Mouse (Mus musculus): ENCODE measurements around the gene Tmem132a. TPM values are rescaled to one million over a fixed set of nuclear protein-coding genes. Genes with fewer than 3 reads are reported as not detected.

The Tmem132a gene
- total RNA-seq, 2 experiments from 2014 or later = 168 to 171 TPM

- no peak for TF ChIP-seq CTCF (conservative IDR thresholded peaks at IDR 0.05)
- H3K4me3 ChIP-seq = no peak overlapping the region
- H3K27ac ChIP-seq = no peak overlapping the region
- no peak for DNase-seq (ENCODE audit: low spot score in 2 of 2)
Observed at GRCm38 (mm10) chr19:10816462-10816861, 53.3 kb downstream of the Tmem132a start.

DNA sequence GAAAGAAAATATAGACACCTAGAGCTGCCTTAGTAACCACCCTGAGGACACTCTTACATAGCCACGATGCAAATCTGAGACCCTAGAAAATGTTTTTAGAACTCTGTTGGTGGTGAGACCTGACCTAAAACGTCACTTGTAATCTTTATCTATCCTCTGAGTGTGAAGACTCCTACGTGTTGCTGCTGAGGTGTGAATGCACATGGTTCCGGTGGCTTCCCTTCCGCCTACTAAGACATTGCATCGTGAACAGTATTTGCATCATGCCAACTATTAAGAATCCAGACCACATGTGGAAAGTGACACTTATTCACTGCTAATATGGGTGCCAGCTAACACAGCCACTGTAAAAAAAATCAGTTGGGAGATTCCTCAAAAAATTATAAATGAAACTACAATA is 53.9 kb downstream of the Tmem132a start:
- H3K4me3 ChIP-seq = no peak overlapping the region
- no peak overlapping the region for H3K27ac ChIP-seq
- no peak for DNase-seq (ENCODE audit: low spot score in 2 of 2)
- no peak for TF ChIP-seq CTCF (conservative IDR thresholded peaks at IDR 0.05)

DNA sequence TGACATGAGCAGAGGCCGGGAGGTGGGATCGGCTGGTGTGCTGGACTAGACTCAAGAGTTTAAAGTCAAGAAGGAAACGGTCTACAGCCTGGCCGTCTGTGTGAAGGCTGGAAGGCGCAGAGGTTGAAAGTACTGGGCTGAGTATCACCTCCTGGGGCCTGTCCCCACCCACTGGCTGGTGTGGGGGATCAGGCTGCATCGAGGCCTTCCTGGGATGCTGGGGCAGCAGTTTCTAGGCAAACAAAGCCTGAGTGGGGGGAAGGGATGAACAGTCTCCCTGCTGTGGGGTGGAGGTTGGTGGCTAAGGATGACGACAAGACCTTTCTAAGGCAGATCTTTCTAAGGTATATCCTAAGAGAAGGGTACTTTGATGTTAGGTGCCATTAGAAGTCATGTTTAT is 55.8 kb downstream of the Tmem132a start:
- no peak for DNase-seq (ENCODE audit: low spot score in 2 of 2)
- Histone ChIP-seq H3K4me3 (no peak overlapping the region), H3K27ac (no peak overlapping the region)
- no peak for TF ChIP-seq CTCF (conservative IDR thresholded peaks at IDR 0.05)

- no peak for DNase-seq (ENCODE audit: low spot score in 2 of 2)
- Histone ChIP-seq H3K4me3 (no peak overlapping the region), H3K27ac (no peak overlapping the region)
- TF ChIP-seq CTCF (conservative IDR thresholded peaks at IDR 0.05) = no peak
Observed at GRCm38 (mm10) chr19:10813039-10813438, 56.7 kb downstream of the Tmem132a start.

GRCm38 (mm10) chr19:10811471-10811870 is 58.3 kb downstream of the Tmem132a start:
- no peak for TF ChIP-seq CTCF (conservative IDR thresholded peaks at IDR 0.05)
- Histone ChIP-seq H3K4me3 (no peak overlapping the region), H3K27ac (no peak overlapping the region)
- DNase-seq (ENCODE audit: low spot score in 2 of 2) = no peak

DNA sequence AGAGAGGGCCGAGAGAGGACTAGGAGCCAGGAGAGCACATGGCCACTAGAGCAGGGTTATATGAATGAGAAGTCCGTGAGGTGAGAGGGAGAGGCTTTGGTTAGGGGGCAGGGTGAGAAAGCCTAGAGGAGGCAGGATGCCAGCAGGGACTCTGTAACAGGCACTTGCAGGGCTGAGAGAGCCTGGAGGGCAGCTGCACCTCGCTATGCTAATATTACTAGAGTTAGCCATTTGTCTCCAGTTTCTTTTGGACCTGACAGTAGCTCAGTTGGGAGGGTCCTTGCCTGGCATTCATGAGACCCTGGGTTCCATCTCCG is 59.6 kb downstream of the Tmem132a start:
- no peak for TF ChIP-seq CTCF (conservative IDR thresholded peaks at IDR 0.05)
- H3K4me3 ChIP-seq = no peak overlapping the region
- DNase-seq (ENCODE audit: low spot score in 2 of 2) = no peak
- H3K27ac ChIP-seq = peak overlapping the region; percentile 86

- DNase-seq (ENCODE audit: low spot score in 2 of 2) = peak; percentile 57 to 80
- TF ChIP-seq CTCF (conservative IDR thresholded peaks at IDR 0.05) = no peak
- H3K4me3 ChIP-seq = no peak overlapping the region
- peak overlapping the region; percentile 86 for H3K27ac ChIP-seq
Observed at GRCm38 (mm10) chr19:10809428-10810175, 60.1 kb downstream of the Tmem132a start.

DNA sequence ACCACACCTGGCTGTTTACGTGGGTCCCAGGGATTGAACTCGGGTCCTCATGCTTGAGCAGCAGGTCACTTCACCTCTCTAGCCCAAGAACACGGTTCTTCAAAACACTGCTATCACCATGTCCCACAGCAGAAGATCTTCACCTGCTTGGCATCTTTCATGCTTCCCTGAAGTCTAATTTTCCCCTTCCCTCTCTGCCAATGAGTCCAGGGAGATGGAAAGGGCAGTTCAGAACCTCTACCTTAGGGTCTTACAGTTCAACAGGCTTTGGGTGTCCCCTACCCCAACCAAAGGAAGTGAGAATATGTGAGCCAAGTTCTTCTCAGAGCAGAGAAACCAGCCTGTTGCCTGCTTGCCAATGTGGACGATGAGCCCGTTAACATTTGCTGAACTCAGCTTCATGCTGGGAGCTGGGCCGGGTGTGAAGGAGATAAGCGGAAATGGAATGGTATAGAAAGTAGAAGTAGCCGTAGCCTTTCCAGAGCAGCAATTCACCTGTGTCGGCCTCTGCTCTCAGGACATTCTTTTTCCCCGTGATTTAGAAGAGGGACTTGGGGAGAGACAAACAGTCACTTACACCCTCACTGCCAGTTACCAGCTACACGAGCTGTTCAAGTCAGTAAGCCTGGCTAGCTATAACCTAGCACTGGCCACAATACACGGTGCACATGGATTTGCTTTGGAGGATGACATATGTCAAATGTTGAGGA is 61.1 kb downstream of the Tmem132a start:
- DNase-seq (ENCODE audit: low spot score in 2 of 2) = no peak
- Histone ChIP-seq H3K4me3 (no peak overlapping the region), H3K27ac (peak overlapping the region; percentile 86)
- TF ChIP-seq CTCF (conservative IDR thresholded peaks at IDR 0.05) = no peak

Other genes starting within 250 kb of the Tmem132a start
- under 1 TPM; 0.39 to 0.72 TPM for gene Vwce, start 235.7 kb downstream of the Tmem132a start, total RNA-seq (2021)
- gene Pga5, start 191.9 kb downstream of the Tmem132a start, total RNA-seq (2021) = not detected
- gene Vps37c, start 181.2 kb downstream of the Tmem132a start, total RNA-seq (2021) = 10 to 100 TPM; 21.7 to 22.4 TPM
- gene Cd5, start 130.9 kb downstream of the Tmem132a start, total RNA-seq (2021) = not detected
- under 1 TPM in 1 of 2 experiments, not detected in 1; 0.32 TPM for gene Cd6, start 39.9 kb downstream of the Tmem132a start, total RNA-seq (2021)
- gene Slc15a3, start 30.2 kb downstream of the Tmem132a start, total RNA-seq (2021) = 1 to 10 TPM; 1.3 TPM
- gene Tmem109, start 12.1 kb upstream of the Tmem132a start, total RNA-seq (2021) = 10 to 100 TPM; 46.4 to 54.5 TPM
- gene Prpf19, start 25.3 kb upstream of the Tmem132a start, total RNA-seq (2021) = 100 to 1,000 TPM; 196 to 198 TPM
- not detected for gene Zp1, start 50.7 kb upstream of the Tmem132a start, total RNA-seq (2021)
- under 1 TPM in 1 of 2 experiments, not detected in 1; 0.25 TPM for gene Ptgdr2, start 67.2 kb upstream of the Tmem132a start, total RNA-seq (2021)
- 1 to 10 TPM; 7.9 to 9.7 TPM for gene Ccdc86, start 79.3 kb upstream of the Tmem132a start, total RNA-seq (2021)
- gene Ms4a10, start 104.7 kb upstream of the Tmem132a start, total RNA-seq (2021) = not detected
- not detected for gene Ms4a15, start 123.3 kb upstream of the Tmem132a start, total RNA-seq (2021)
- gene Ms4a18, start 148.1 kb upstream of the Tmem132a start, total RNA-seq (2021) = not detected
- gene Ms4a8a, start 211.2 kb upstream of the Tmem132a start, total RNA-seq (2021) = under 1 TPM in 1 of 2 experiments, not detected in 1; 0.36 TPM